Mouse (Mus musculus): ENCODE data around the gene Cln6.
"Not testable (repeated sequence)": the region's sequence is repeated elsewhere in the genome, so short reads cannot be mapped to it uniquely, and the experiment has no call there.

DNA sequence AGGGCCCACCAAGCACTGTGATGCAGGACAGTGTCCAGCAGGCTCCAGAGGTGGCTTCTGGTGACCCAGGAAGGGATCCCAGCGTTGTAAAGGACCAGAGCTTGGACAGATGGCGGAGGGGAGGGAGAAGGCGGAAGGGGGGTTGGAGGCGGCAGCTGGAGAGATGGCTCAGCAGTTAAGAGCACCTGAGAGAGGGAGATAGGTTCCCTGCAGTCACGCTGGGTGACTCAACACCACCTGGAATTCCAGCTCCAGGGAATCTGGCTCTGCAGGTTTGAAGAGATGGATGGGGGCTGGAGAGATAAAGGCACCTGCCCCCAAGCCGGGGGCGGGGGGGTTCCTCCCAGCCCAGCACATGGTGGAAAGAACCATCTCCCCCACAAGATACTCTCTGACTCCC is 21.5 kb downstream of the Cln6 start:
- not testable (repeated sequence) for TF ChIP-seq EP300 (optimal IDR thresholded peaks at IDR 0.05); CTCF (IDR thresholded peaks at IDR 0.05; ENCODE audit: low read depth)
